Mouse (Mus musculus) cerebellum, postnatal 25 days (tissue): Measurements from ENCODE around the gene Gm13276.
"Not testable (repeated sequence)": the region's sequence is repeated elsewhere in the genome, so short reads cannot be mapped to it uniquely, and the experiment has no call there.

Experiments
- DNase-seq, 2 experiments: peaks; one replicate each; pipeline ENCODE4 v3.0.0; 2021; ENCODE audit warnings: mixed read lengths in 2 of 2

Gm13276 gene

DNA sequence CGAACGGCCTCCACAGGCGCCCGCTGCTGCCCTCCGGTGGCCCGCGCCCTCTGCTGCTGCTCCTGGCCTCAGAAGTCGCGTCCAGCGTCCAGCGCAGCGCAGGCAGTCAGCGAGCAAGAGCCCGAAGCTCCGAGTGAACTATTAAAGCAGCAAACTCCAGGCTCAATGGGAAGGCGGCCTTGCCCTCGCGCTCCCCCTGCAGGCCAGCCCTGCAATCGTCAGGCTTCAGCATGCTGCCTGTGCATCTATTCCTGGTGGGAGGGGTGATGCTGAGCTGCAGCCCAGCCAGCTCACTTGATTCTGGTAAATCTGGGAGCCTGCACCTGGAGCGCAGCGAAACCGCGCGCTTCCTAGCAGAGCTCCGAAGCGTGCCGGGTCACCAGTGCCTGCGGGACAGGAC is 2.9 kb downstream of the Gm13276 start, which contains the start of gene Gm13277:
Gene Gm13277 (plus strand): TSS at position 231 of the 400 bp plus-strand sequence.
- peak; percentile 73 to 83 for DNase-seq

DNA sequence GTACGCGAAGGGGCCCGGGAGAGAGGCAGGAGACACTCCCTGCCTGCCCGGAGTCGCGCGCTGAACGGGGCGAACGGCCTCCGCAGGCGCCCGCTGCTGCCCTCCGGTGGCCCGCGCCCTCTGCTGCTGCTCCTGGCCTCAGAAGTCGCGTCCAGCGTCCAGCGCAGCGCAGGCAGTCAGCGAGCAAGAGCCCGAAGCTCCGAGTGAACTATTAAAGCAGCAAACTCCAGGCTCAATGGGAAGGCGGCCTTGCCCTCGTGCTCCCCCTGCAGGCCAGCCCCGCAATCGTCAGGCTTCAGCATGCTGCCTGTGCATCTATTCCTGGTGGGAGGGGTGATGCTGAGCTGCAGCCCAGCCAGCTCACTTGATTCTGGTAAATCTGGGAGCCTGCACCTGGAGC is 5.7 kb downstream of the Gm13276 start, which contains the start of gene Gm13278:
Gene Gm13278 (plus strand): TSS at position 301 of the 400 bp plus-strand sequence.
- DNase-seq, result not testable (repeated sequence)

DNA sequence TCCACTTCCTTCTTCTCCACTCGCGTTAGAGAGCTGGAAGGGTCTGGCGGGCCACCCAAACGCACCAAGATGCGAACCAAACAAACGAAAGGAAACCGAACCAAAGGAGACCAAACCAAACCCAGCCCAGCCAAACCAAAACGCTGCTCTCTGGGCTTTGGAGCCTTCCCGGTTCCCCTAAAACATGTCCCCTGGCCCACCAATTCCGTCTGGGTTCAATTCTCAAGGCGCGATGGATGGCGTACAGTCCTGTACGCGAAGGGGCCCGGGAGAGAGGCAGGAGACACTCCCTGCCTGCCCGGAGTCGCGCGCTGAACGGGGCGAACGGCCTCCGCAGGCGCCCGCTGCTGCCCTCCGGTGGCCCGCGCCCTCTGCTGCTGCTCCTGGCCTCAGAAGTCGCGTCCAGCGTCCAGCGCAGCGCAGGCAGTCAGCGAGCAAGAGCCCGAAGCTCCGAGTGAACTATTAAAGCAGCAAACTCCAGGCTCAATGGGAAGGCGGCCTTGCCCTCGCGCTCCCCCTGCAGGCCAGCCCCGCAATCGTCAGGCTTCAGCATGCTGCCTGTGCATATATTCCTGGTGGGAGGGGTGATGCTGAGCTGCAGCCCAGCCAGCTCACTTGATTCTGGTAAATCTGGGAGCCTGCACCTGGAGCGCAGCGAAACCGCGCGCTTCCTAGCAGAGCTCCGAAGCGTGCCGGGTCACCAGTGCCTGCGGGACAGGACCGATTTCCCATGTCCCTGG is 8.6 kb downstream of the Gm13276 start, which contains the start of gene Gm13275:
Gene Gm13275 (plus strand): TSS at position 552 of the 740 bp plus-strand sequence.
- DNase-seq, result peak; percentile 56 to 76

- not testable (repeated sequence) for DNase-seq
Observed at GRCm38 (mm10) chr4:88797097-88797496, 11.6 kb downstream of the Gm13276 start, which contains the start of gene Gm13279. Gene Gm13279 (plus strand): TSS chr4:88797397.

DNA sequence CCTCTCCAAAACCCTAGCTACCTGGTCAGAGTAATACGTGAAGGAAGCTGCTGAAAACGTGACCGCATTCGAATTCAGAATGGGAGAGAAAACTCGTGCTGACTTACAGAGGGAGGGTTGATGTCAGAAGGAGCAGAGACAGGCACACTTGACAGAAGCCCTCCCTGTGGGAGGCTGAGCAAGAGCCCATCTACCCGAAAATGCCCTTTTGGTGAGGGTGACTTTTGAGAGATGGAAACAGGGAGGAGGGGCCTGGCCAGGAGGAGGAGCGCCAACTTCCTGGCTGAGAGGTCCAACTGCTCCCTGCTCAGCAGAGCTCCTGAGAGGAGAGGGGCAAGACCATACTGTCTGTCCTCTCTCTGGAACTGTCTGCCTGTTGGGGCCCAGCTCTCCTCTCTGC is 13.9 kb downstream of the Gm13276 start, which contains the start of gene Gm13285:
Gene Gm13285 (plus strand): TSS at position 301 of the 400 bp plus-strand sequence.
- DNase-seq, result not testable (repeated sequence)

- not testable (repeated sequence) for DNase-seq
Observed at GRCm38 (mm10) chr4:88802954-88803353, 17.4 kb downstream of the Gm13276 start, which contains the start of gene Gm13287. Gene Gm13287 (plus strand): TSS chr4:88803254.

- DNase-seq, result not testable (repeated sequence)
Observed at GRCm38 (mm10) chr4:88805231-88805630, 19.7 kb downstream of the Gm13276 start, which contains the start of gene Gm13288. Gene Gm13288 (plus strand): TSS chr4:88805531.

GRCm38 (mm10) chr4:88805761-88806160 is 20.3 kb downstream of the Gm13276 start:
- DNase-seq, result peak; percentile 13 to 35

DNA sequence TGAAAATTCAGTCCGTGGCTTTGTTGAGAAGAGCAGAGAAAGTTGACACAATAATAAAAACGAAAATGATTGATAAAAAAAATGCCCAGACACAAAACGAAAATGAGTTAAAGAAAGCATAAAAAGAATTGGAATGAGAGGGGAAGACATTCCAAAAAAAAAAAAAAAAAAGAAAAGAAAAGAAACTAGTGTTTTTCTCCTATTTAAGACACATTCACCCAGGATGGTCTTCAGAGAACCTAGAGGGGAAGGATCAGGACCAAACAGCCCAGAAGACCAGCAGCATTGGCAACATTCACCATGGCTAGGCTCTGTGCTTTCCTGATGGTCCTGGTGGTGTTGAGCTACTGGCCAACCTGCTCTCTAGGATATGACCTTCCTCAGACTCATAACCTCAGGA is 30.4 kb downstream of the Gm13276 start, which contains the start of gene Ifna7:
Gene Ifna7 (plus strand): TSS at position 301 of the 400 bp plus-strand sequence.
- no peak for DNase-seq

DNA sequence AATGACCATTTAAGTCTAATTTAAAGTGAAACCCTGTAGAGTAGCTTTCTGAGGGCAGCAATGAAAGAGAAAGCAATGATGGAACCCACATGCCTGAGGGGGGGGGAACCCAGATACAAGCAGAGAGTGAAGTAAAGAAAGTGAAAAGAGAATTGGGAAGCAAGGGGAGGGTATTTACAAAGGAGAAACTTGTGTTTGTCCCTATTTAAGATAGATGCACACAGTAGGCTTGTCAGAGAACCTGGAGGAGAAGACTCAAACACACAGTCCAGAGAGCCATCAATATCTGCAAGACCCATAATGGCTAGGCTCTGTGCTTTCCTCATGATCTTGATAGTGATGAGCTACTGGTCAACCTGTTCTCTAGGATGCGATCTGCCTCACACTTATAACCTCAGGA is 34.1 kb downstream of the Gm13276 start, which contains the start of gene Ifna11:
Gene Ifna11 (plus strand): TSS at position 301 of the 400 bp plus-strand sequence.
- DNase-seq, result no peak

DNA sequence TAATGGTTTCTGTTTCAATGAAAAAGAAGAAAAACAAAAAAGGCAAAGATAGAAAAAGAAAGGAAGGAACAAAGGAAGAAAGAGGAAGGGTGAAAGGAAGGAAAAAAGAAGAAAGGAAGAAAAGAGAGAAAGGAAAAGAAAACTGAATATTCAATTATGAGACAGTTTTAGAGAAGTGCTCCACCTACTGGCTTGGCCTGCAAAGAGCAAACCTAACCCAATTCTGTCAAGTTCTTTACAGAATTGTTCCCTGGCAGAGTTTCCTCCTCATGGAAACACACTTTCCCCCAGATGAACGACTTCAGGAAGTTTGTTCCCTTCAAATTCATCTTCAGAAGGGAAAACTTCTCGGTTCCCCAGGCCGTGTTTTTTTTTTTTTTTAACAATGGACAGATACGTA is 37.5 kb downstream of the Gm13276 start:
- DNase-seq, result peak in 1 of 2 experiments; percentile 17

DNA sequence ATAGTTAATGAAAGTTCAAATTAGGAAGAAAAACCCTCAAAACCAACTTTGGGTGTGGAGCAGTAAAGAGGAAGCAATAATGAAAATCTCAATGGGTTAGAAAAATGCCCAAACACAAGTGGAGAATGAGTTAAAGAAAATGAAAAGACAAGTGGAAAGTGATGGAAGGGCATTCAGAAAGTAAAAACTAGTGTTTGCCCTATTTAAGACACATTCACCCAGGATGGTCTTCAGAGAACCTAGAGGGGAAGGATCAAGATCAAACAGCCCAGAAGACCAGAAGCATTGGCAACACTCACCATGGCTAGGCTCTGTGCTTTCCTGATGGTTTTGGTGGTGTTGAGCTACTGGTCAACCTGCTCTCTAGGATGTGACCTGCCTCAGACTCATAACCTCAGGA is 41.6 kb downstream of the Gm13276 start, which contains the start of gene Ifna6:
Gene Ifna6 (plus strand): TSS at position 301 of the 400 bp plus-strand sequence.
- not testable (repeated sequence) for DNase-seq

DNA sequence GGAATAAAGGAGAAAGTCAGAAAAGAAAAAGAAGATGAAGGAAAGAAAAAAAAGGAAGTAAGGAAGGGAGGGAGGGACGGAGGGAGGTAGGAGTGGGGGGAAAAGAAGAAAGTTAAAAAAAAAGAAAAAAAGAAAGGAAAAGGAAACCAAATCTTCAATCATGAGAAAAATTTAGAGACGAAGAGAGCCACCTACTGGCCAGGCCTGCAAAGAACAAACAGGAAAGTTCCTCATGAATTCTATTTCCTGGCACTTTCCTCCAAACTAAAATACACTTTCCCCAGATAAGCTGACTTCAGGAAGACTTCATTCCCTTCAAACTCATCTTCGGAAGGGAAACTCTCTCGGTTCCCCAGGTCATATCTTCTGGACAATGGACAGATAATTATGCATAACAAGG is 45.0 kb downstream of the Gm13276 start:
- peak in 1 of 2 experiments; percentile 33 for DNase-seq

DNA sequence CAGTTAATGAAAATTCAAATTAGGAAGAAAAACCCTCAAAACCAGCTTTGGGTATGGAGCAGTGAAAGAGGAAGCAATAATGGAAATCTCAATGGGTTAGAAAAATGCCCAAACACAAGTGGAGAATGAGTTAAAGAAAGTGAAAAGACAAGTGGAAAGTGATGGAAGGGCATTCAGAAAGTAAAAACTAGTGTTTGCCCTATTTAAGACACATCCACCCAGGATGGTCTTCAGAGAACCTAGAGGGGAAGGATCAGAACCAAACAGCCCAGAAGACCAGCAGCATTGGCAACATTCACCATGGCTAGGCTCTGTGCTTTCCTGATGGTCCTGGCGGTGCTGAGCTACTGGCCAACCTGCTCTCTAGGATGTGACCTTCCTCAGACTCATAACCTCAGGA is 49.7 kb downstream of the Gm13276 start, which contains the start of gene Ifna5:
Gene Ifna5 (plus strand): TSS at position 301 of the 400 bp plus-strand sequence.
- DNase-seq, result not testable (repeated sequence)
